Mouse (Mus musculus) c-Kit-positive CD71-positive TER-119-negative erythroid progenitor cells, embryonic 14.5 days (primary cell): Measurements from ENCODE around the gene Stk11ip.

Experiments
- DNase-seq: peaks from one replicate; pipeline ENCODE4 v3.0.0-alpha.2; 2013; ENCODE audit warnings: low read depth

The Stk11ip gene

GRCm38 (mm10) chr1:75541496-75541895 lies 20.2 kb downstream of the Stk11ip start:
- DNase-seq, result no peak

- DNase-seq, result no peak
These were observed 23.0 kb downstream of the Stk11ip start for GRCm38 (mm10) chr1:75544351-75544750.

DNA sequence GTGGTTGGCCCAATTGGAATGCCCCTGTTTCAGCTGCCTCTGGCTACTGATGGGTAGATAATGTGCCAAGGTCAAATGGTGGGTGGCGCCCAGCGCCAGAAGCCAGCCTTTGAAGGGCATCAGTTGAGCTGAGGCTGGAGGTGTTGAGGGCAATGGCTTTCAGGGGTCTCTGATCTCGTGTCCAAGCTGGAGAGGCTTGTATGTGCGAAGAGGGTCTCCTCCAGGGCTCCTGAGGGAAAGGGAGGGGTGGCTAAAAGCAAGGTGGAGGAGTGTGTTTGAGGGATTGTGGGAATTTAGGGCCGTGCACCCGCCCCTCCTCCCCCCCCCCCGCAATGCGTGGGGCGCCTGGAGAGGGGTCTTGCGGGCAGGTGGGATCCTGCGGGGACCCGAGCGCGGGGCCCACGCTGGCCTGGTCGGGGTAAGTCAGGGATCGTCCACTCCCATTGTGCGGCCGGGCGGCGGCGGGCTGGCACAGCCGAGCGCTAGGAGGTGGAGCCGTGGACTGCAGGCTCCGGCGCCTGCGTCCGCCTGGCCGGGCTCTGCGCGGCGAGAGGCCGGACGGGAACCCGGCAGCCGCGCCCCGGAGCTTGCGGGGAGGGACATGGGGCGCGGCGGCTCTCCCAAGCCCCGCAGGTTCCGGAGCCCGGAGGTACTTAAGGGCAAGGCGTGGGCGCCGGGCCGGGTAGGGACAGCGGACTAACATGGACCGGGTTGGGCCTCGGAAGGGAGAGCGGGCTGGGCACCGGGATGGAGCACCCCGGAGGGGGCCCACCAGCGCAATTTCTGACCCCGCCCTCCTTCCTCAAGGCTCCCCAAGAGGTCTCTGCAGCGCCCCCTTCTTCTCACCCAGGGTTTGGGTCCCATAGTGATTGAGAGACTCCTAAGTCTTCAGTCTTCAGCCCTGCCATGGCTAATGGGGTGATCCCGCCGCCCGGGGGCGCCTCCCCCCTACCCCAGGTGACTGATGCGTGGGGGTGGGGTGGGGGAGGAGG lies 24.9 kb downstream of the Stk11ip start, which contains the start of gene Slc4a3:
TSS of gene Slc4a3 (plus strand) at position 302 of the 992 bp plus-strand sequence.
- no peak for DNase-seq

- no peak for DNase-seq
These were observed 26.0 kb downstream of the Stk11ip start for GRCm38 (mm10) chr1:75547351-75547750.

- no peak for DNase-seq
These were observed 26.8 kb downstream of the Stk11ip start for GRCm38 (mm10) chr1:75548083-75548482.

DNA sequence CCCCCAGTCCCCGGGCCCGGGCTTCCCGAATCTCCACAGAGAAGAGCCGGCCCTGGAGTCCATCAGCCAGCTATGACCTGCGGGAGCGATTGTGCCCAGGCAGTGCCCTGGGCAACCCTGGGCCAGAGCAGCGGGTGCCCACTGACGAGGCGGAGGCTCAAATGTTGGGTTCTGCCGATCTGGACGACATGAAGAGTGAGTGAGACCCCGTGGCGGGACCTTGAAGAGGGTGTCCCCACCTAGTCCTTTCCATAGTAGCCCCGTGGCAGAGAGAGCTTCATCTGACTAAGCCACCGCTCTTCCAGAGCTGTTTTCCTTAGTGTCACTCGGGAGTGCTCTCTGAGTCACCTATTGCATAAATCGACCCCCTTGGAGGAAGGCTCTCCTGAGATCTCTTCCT lies 27.5 kb downstream of the Stk11ip start:
- no peak for DNase-seq

DNA sequence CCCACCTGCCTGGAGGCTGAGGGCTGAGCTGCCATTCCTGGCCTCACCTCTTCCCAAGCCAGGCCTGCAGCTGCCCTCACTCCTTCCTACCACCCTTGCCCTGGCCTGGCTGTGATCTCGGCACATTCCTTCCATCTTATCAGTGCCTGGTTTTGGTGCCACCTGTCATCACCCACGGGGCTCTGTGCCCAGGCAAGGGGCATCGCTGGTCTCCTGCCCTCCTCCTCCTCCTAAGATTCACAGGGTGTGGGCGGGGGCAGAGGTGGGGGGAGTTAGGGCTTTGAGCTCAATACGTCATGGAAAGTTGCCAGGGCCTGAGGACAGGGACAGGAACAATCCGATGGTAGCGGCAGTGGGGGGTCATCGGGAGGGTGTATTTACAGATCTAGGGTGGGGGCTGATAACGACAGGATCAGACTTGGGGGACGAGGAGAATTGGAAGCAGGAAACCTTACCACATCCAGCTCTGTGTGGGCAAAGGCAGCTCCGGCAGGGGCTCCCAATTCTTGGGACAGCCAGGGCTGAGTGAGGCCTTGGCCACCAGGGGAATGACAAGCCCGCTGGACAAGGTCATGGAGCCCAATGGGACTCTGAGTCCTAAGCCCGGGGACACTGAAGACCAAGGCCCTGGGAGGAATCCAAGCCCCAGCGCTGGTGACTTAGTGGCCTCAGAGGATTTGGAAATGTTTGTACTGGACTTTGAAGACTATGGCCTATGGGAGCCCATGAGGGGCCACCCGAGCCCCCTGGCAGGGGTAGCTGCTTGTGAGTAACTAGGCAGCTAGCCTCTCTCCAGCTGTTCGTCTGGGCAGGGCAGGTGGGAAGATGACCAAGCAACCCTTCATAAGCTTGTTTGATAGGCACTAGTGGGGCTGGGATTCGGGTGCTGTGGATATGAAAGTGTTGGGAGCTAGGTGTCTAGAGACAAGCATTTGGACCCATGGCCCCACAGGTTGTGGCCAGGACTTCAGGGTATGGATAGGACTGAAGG lies 28.3 kb downstream of the Stk11ip start:
- no peak for DNase-seq

DNA sequence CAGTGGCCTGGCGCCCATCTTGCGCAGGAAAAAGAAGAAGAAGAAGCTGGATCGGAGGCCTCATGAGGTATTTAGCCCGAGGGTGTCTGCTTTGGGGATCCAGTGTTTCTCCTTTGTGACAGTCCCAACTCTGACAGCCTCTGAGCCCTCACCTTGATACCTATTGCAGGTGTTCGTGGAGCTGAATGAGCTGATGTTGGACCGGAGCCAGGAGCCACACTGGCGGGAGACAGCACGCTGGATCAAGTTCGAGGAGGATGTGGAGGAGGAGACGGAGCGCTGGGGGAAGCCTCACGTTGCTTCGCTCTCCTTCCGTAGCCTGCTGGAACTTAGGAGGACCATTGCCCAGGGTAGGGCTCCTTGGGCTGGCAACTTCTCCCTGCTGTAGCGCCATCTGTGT lies 29.3 kb downstream of the Stk11ip start:
- DNase-seq, result no peak

GRCm38 (mm10) chr1:75555680-75556079 lies 34.4 kb downstream of the Stk11ip start:
- DNase-seq, result no peak

GRCm38 (mm10) chr1:75556143-75556781 lies 34.9 kb downstream of the Stk11ip start:
- no peak for DNase-seq

DNA sequence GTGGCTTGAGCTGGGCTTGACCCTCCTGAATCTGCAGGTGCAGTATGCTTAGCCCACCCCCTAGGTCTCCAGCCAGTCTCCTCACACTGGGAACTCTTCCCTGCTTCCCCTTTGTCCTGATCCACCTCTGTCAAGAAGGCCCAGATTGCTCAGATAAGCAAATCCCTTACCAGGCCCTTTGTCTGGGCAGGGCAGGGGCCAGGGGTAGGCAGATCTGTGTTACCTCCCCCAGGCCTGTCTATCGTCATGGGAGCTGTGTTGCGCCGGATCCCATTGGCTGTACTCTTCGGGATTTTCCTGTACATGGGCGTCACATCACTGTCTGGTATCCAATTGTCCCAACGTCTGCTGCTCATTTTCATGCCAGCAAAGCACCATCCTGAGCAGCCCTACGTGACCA lies 35.7 kb downstream of the Stk11ip start:
- DNase-seq, result no peak

GRCm38 (mm10) chr1:75558388-75559178 lies 37.3 kb downstream of the Stk11ip start:
- no peak for DNase-seq

GRCm38 (mm10) chr1:75559212-75559925 lies 38.0 kb downstream of the Stk11ip start:
- peak; percentile 62 for DNase-seq

DNA sequence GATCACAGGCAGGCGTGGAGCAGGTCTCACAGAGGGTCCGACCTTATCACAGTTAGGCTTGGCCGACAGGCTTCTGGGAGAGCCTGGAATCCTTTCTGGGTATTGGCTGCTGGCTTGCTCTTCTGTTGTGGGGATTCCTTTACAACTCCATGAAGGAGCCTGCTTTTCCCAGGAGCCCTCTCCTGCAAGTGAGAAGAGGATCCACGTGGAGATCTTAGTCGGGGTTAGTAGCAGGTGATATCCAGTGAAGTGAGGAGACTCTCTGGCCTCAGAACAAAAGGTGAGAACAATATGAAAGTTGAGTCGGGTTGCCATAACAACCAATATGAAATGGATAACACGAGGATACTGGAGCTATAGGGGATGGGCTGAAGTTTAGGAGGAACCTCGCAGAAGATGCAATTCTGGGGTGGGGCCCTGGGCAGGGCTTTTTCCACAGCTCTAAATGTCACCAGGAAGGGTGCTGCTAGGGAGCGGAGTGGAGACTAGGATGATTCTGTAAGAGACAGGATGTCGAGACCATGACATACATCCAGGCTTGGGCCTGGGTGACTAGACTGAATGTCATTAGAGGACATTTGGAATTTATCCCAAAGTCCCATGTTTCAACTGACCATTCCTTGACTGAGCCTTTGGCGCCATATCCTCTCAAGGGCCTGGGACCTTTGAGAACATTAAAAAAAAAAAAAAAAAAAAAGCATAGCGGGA lies 39.0 kb downstream of the Stk11ip start:
- no peak for DNase-seq

- DNase-seq, result no peak
These were observed 40.0 kb downstream of the Stk11ip start for GRCm38 (mm10) chr1:75561221-75561897.

GRCm38 (mm10) chr1:75561898-75562238 lies 40.5 kb downstream of the Stk11ip start:
- DNase-seq, result no peak

GRCm38 (mm10) chr1:75564102-75564501 lies 42.8 kb downstream of the Stk11ip start:
- no peak for DNase-seq

DNA sequence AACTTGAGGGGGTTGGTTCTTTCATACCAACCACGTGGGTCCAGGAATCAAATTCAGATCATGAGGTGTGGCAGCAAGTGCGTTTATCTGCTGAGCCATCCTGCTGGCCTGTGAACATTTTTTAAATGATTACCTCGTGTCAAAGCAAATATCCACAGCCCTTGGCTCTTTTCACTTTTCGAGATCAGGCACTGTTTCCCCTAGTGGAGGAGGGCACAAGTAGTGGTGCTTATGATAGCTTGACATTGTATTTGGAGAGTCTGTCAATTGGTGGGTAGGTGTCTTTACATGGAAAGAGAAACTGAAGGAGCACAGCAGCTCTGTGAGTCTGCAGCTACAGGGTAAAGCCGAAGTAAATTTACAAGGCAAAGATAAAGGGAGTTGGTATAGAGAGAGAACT lies 43.6 kb downstream of the Stk11ip start:
- no peak for DNase-seq

DNA sequence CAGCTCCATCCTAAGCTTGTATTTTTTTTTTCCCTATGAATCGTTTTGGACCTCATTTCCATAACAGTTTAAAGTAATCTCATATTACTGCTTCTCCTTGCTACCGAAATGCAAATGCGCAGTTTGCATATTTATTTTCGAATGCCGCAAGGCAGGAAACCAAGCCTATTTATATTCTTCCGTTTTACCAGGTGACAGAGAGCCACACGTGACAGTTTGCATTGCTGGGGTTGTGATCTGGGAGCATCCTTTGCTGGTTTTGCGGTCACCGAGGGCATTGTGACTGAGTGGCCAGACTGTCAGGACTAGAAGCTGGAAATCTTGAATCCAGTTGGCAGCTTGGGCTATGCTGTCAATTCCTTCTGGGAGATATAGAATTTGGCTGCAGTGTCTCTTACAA lies 44.3 kb downstream of the Stk11ip start:
- no peak for DNase-seq
